Mouse (Mus musculus) stomach, embryonic 16.5 days (tissue): ENCODE measurements around the gene Mier3. TPM values are rescaled to one million over a fixed set of nuclear protein-coding genes. Genes with fewer than 3 reads are reported as not detected.
A peak's percentile ranks its signal among the peaks of the same experiment; 100 is the strongest.

ENCODE experiments used
- ATAC-seq: fragments of 200-750 bp; cut with Nextera tagmentation; 2 replicates; pipeline ENCODE4 v1.8.0; 2017; ENCODE audit warnings: moderate number of reproducible peaks, moderate TSS enrichment; ENCODE audit not compliant: insufficient read depth, low FRiP score
- H3K27ac ChIP-seq: fragments of 300-500 bp; sonication (generic); 2 replicates; pipeline ENCODE4 v1.5.1; 2014; ENCODE audit warnings: low read length
- H3K27me3 ChIP-seq: fragments of 300-500 bp; sonication (generic); 2 replicates; pipeline ENCODE4 v1.6.1; 2014; ENCODE audit warnings: low read length, control low read depth, mixed read lengths; ENCODE audit not compliant: control insufficient read depth, insufficient read depth
- H3K36me3 ChIP-seq: fragments of 300-500 bp; sonication (generic); 2 replicates; pipeline ENCODE4 v1.6.1; 2014; ENCODE audit warnings: low read length; ENCODE audit not compliant: control insufficient read depth, insufficient read depth
- H3K4me1 ChIP-seq: fragments of 300-500 bp; sonication (generic); 2 replicates; pipeline ENCODE4 v1.6.1; 2014; ENCODE audit warnings: low read length, control low read depth, mixed read lengths; ENCODE audit not compliant: control insufficient read depth, insufficient read depth
- H3K4me2 ChIP-seq: fragments of 300-500 bp; sonication (generic); 2 replicates; pipeline ENCODE4 v1.6.1; 2014; ENCODE audit warnings: low read depth, low read length, mixed read lengths
- H3K4me3 ChIP-seq: fragments of 300-500 bp; sonication (generic); replicated peaks from 2 replicates; pipeline ENCODE4 v1.5.1; 2014; ENCODE audit warnings: mild to moderate bottlenecking, low read length
- H3K9ac ChIP-seq: fragments of 300-500 bp; sonication (generic); 2 replicates; pipeline ENCODE4 v1.6.1; 2014; ENCODE audit warnings: low read length
- H3K9me3 ChIP-seq: fragments of 300-500 bp; sonication (generic); replicated peaks from 2 replicates; pipeline ENCODE4 v1.6.1; 2016; ENCODE audit warnings: low read length, control low read depth; ENCODE audit not compliant: control insufficient read depth
- WGBS: fragments of 180-500 bp; shearing (Covaris S2); extraction: QIAGEN DNeasy Blood & Tissue Kit; methylation state at CpG from one replicate; pipeline ENCODE4 v1.1.7; 2014; 5-methylcytosine and 5-hydroxymethylcytosine counted together
- polyA plus RNA-seq: library from polyadenylated mRNA; unstranded; fragments of >200 nt; fragmentation: Nextera tagmentation; extraction: Ambion mirVana; gene quantifications from 2 replicates; pipeline ENCODE4 v1.2.1, GENCODE M21; 2015

Gene Mier3
- polyA plus RNA-seq, 1 experiment from 2014 or later, result 18.2 TPM

DNA sequence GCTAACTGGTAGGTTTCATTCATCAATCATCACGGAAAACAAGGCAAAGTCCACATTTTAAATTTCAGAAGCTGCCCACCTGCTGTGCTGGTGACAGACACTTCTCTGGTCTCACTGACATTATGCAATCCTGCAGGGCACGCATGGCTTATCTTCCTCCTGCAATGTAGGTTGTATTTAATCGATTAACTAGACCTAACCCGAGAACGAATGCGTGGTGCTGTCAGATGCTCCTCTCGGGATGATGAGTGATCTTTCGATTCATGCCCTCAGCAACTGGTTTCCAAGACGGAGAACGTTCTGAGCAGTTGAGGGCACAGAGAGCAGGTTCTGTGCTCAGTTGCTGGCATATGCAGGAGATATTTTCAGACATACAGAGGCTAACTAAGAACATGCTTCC lies 24.5 kb upstream of the Mier3 start:
- 53% methylated on average over 10 of the region's 10 CpGs for WGBS
- Histone ChIP-seq H3K4me3 (no peak overlapping the region), H3K4me2 (no peak overlapping the region), H3K27me3 (no peaks in the 10 kb centered on the region), H3K9ac (no peak overlapping the region), H3K36me3 (no peaks in the 10 kb centered on the region), H3K4me1 (no peaks in the 10 kb centered on the region), H3K9me3 (no peaks in the 10 kb centered on the region), H3K27ac (no peak overlapping the region)
- ATAC-seq, result no peak

DNA sequence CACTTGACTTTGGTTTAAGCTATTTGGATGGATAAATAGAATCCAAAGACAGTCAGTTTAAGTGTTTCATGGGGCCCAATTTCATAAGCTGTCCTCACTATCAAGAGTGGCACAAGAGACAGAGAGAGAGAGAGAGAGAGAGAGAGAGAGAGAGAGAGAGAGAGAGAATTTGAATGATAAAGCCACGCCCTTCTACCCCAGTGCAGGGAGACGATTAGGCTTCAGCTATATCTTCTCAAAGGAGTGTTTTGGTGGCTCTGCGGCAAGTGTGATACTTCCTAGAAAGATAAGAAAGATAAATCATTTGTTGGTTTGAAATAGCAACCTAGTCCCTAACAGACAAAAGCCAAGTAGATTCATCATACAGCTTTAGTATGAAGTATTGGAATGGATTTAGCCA lies 24.0 kb upstream of the Mier3 start:
- no peaks in the 10 kb centered on the region; the same call in 1 of the 2 replicates for H3K9me3 ChIP-seq
- no peak overlapping the region for H3K27ac ChIP-seq
- H3K36me3 ChIP-seq, result no peaks in the 10 kb centered on the region
- H3K4me3 ChIP-seq, result no peak overlapping the region
- no peaks in the 10 kb centered on the region for H3K4me1 ChIP-seq
- WGBS, result 55% methylated on average over 3 of the region's 3 CpGs
- H3K27me3 ChIP-seq, result no peaks in the 10 kb centered on the region
- no peak overlapping the region for H3K4me2 ChIP-seq
- no peak for ATAC-seq
- H3K9ac ChIP-seq, result no peak overlapping the region

DNA sequence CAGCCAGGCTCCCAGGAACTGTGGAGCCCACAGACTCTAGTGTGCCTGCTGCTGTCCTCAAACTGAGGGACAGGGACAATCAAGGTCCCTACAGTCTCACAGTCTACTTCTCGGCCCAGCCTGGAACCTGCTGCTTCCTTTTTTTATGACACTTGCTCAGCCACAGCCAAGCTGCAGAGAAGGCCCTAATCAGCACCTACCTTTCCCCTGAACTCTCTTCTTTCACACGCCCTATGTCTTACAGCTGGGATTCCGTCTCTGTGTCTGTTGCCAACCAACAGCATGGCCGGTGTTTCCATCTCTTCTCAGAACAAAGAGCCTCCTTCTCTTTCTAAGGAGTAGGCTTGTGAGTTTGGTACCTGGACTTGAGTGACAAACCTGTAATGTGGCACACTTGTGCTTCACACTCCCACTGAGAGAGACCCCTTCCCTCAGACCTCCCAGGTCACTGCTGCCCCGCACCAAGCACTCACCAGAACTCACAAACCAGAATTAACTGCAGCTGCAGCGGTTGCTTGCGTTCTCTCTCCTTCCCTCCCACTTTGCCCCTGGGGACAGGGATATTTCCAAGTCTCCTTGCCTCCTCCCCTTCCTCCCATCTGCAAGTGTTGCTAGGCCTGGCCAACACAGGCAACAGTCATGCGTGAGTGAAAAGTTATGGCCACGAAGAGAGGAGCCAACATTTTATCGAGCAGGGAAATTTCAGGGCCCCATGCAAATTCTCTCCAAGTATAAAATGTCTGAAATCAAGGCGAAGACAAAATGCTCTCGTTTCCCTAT lies 22.1 kb upstream of the Mier3 start:
- no peak overlapping the region for H3K4me2 ChIP-seq
- H3K4me1 ChIP-seq, result no peaks in the 10 kb centered on the region
- no peak for ATAC-seq
- WGBS, result 60% methylated on average over 12 of the region's 12 CpGs
- H3K27me3 ChIP-seq, result no peaks in the 10 kb centered on the region
- no peak overlapping the region for H3K4me3 ChIP-seq
- no peak overlapping the region for H3K27ac ChIP-seq
- H3K9ac ChIP-seq, result 0 out of 2 replicates have a peak overlapping the region, but pooled peaks have one; percentile 19
- no peaks in the 10 kb centered on the region; the same call in 1 of the 2 replicates for H3K9me3 ChIP-seq
- no peaks in the 10 kb centered on the region for H3K36me3 ChIP-seq

DNA sequence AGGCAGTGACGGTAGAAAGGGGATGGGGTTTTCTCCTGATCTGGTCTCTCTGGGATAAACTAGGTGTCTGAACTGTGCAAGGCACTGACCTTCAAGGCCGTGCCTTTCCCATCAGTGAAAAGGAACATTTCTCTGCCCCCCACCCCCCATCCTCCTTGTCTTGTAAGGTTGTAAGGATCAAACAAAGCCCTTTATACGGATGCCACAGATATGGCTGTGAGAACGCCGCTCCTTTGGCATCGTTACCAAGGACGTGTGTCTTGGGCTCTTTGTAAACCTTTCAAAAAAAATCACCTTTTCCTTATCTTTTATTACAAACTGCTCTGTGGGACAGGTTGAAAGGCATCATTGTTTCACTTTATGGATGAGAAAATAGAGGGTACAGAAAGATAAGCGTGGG lies 21.3 kb upstream of the Mier3 start:
- ATAC-seq, result no peak
- H3K4me1 ChIP-seq, result no peaks in the 10 kb centered on the region
- no peaks in the 10 kb centered on the region; the same call in 1 of the 2 replicates for H3K9me3 ChIP-seq
- H3K27ac ChIP-seq, result no peak overlapping the region
- no peaks in the 10 kb centered on the region for H3K36me3 ChIP-seq
- H3K4me3 ChIP-seq, result no peak overlapping the region
- H3K4me2 ChIP-seq, result no peak overlapping the region
- H3K9ac ChIP-seq, result no peak overlapping the region
- no peaks in the 10 kb centered on the region for H3K27me3 ChIP-seq
- WGBS, result 56% methylated on average over 8 of the region's 8 CpGs

DNA sequence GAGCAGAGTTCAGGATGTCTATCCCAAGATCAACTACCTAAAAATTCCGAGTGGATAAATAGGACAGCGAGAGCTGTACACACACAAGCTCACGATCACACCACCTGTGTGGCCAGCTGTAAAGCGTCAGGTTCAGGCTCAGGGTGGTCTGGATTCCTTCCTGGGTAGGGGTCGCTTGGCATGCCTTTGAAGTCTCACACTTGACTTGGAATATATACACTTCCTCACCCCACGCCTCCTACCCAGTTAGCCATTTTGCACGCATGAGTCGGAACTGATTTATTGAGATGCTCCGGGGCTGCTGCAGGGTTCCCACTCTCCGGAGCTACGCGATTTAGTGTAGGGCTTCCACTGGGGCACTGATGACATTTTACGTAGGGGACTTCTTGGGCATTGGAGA lies 20.7 kb upstream of the Mier3 start:
- Histone ChIP-seq H3K27me3 (no peaks in the 10 kb centered on the region), H3K9ac (peak overlapping the region; percentile 5; the same call in 1 of the 2 replicates), H3K36me3 (no peaks in the 10 kb centered on the region), H3K9me3 (no peaks in the 10 kb centered on the region; the same call in 1 of the 2 replicates), H3K27ac (no peak overlapping the region), H3K4me2 (no peak overlapping the region), H3K4me3 (no peak overlapping the region), H3K4me1 (no peaks in the 10 kb centered on the region)
- ATAC-seq, result no peak
- WGBS, result 28% methylated on average over 13 of the region's 13 CpGs

DNA sequence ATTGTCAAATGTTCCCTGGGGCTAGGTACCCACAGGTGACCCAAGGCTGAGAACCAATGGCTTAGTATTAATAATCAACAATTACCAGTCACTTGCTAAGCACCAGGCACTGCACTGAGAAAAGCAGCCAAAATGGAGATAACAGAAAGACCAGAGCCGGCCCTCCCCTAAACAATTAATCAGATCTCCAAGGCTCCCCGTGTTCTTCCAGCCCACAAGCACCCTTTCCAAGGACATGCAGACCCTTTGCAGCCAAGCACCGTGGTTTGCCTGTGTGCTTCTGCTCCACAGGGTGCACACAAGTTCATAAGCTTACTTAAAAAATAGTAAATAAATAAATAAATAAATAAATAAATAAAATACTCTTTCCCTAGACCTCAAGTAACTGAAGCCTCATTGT lies 20.2 kb upstream of the Mier3 start:
- Histone ChIP-seq H3K4me1 (no peaks in the 10 kb centered on the region), H3K4me2 (no peak overlapping the region), H3K27ac (no peak overlapping the region), H3K9me3 (no peaks in the 10 kb centered on the region; the same call in 1 of the 2 replicates), H3K4me3 (no peak overlapping the region), H3K9ac (no peak overlapping the region), H3K27me3 (no peaks in the 10 kb centered on the region), H3K36me3 (no peaks in the 10 kb centered on the region)
- no peak for ATAC-seq
- 42% methylated on average over 3 of the region's 3 CpGs for WGBS

DNA sequence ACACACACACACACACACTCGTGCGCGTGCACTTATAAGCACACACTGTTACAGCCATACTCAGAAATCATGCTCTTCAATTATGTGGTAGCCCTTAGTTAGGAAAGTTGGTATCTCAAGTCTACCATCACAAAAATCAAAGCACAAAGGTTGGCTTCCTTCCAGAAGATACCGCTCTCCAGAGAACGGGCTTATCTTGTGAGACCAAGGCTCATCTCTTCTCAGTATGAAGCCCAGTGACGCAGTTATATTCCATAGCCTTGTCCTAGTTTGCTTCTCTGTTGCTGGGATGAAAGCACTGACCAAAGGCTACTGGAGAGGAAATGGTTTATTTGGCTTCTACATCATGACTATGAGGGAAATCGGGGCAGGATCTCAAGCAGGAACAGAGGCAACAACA lies 12.8 kb upstream of the Mier3 start:
- H3K27ac ChIP-seq, result no peak overlapping the region
- no peak overlapping the region for H3K9ac ChIP-seq
- WGBS, result 91% methylated on average over 7 of the region's 7 CpGs
- no peak overlapping the region for H3K4me3 ChIP-seq
- no peak for ATAC-seq
- no peak overlapping the region for H3K4me2 ChIP-seq
- no peaks in the 10 kb centered on the region for H3K9me3 ChIP-seq
- H3K27me3 ChIP-seq, result no peaks in the 10 kb centered on the region
- H3K36me3 ChIP-seq, result no peaks in the 10 kb centered on the region
- H3K4me1 ChIP-seq, result no peaks in the 10 kb centered on the region

DNA sequence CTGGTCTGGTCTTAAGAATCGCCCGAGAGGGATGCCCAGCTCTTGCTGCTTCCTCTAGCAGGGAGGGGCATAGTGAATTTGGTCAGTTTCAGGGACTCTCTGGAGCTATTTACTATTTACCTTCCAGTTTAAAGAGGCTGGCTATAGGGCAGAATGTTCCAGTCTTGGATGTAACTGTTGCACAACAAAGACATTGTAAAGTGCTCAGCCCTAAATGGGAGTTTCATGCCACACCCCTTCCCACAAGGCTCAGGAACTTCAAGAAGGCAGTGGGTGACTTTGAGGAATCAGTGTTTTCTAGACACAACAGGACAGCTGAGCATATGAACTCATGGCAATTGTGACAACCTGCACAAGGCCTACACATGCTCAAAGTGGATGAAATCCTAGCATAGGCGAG lies 3.9 kb upstream of the Mier3 start:
- ATAC-seq, result no peak
- H3K4me2 ChIP-seq, result no peak overlapping the region
- H3K27ac ChIP-seq, result no peak overlapping the region
- H3K9me3 ChIP-seq, result peaks cover 6% of the 10 kb centered on the region
- H3K4me1 ChIP-seq, result no peaks in the 10 kb centered on the region
- WGBS, result 89% methylated on average over 3 of the region's 3 CpGs
- H3K9ac ChIP-seq, result no peak overlapping the region
- no peak overlapping the region for H3K4me3 ChIP-seq
- no peaks in the 10 kb centered on the region for H3K27me3 ChIP-seq
- no peaks in the 10 kb centered on the region for H3K36me3 ChIP-seq

DNA sequence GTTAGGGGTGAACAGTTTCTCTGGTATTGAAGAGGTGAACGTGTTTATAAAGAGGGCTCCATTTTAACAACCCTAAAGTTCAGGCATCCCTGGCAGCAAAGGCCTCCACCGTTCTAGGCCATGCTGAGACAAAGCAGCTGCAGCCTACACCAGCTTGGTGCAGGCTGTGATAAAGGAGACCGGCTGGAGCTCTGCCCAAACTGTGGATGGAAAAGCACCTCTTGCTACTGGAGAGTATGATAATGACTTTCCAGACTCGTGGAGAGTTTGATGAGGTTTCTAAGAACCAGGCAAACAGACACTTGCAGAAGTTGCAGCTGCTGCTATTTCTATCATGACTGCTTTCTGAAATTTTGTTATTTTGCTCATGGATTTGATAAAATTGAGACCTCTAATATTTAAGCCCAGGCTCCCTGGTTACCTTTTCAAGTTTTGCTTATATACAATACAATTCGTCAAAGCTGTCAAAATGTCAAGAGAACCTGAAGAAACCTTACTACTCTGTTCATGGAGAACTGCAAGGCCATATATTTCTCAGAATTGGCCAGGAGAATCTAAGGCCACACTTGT lies 3.4 kb downstream of the Mier3 start:
- ATAC-seq, result no peak
- no peak overlapping the region for H3K9ac ChIP-seq
- no peaks in the 10 kb centered on the region for H3K27me3 ChIP-seq
- no peaks in the 10 kb centered on the region for H3K36me3 ChIP-seq
- no peak overlapping the region for H3K4me2 ChIP-seq
- H3K4me1 ChIP-seq, result peaks cover 3% of the 10 kb centered on the region; the same call in 1 of the 2 replicates
- 35% methylated on average over 5 of the region's 5 CpGs for WGBS
- H3K4me3 ChIP-seq, result no peak overlapping the region
- no peaks in the 10 kb centered on the region for H3K9me3 ChIP-seq
- no peak overlapping the region for H3K27ac ChIP-seq
